Mouse (Mus musculus) liver, adult 2 months (tissue): ENCODE results near the gene Mc3r. TPM values are rescaled to one million over a fixed set of nuclear protein-coding genes. Genes with fewer than 3 reads are reported as not detected.
A peak's percentile ranks its signal among the peaks of the same experiment; 100 is the strongest.

Source experiments
- DNase-seq: peaks from one replicate; pipeline ENCODE4 v3.0.0-alpha.2; 2011; ENCODE audit warnings: low read depth, low spot score; ENCODE audit errors: extremely low read depth
- H3K27ac ChIP-seq: fragments of 200-500 bp; replicated peaks from 2 replicates; pipeline ENCODE4 v1.5.1; 2012; ENCODE audit warnings: low read depth, mild to moderate bottlenecking, control low read depth, inconsistent platforms, low read length; ENCODE audit not compliant: insufficient read depth
- H3K27me3 ChIP-seq: fragments of 200-500 bp; 2 replicates; pipeline ENCODE4 v1.6.1; 2012; ENCODE audit warnings: mild to moderate bottlenecking, moderate library complexity, low read length, inconsistent platforms; ENCODE audit not compliant: control insufficient read depth, insufficient read depth
- H3K36me3 ChIP-seq: fragments of 200-500 bp; 2 replicates; pipeline ENCODE4 v1.6.1; 2012; ENCODE audit warnings: low read length, inconsistent platforms; ENCODE audit not compliant: control insufficient read depth, insufficient read depth
- H3K4me1 ChIP-seq: fragments of 200-500 bp; 2 replicates; pipeline ENCODE4 v1.6.1; 2011; ENCODE audit warnings: low read length; ENCODE audit not compliant: control insufficient read depth, insufficient read depth
- H3K4me3 ChIP-seq: fragments of 200-500 bp; 2 replicates; pipeline ENCODE4 v1.5.1; 2011; ENCODE audit warnings: low read depth, mild to moderate bottlenecking, control low read depth, low read length, moderate library complexity; ENCODE audit not compliant: insufficient read depth
- H3K79me2 ChIP-seq: fragments of 200-500 bp; 2 replicates; pipeline ENCODE4 v1.6.1; 2012; ENCODE audit warnings: inconsistent platforms, mild to moderate bottlenecking, low read length, moderate library complexity; ENCODE audit not compliant: control insufficient read depth, insufficient read depth
- H3K9ac ChIP-seq: fragments of 200-500 bp; 2 replicates; pipeline ENCODE4 v1.6.1; 2012; ENCODE audit warnings: low read depth, mild to moderate bottlenecking, control low read depth, inconsistent platforms, low read length
- CTCF ChIP-seq: fragments of 200-500 bp; IDR thresholded peaks from 2 replicates; pipeline ENCODE4 v1.5.1; 2011; ENCODE audit warnings: low read depth, low read length, control low read depth
- POLR2A ChIP-seq: fragments of 200-500 bp; IDR thresholded peaks from 2 replicates; pipeline ENCODE4 v1.6.1; 2011; ENCODE audit warnings: low read length, control low read depth; ENCODE audit not compliant: insufficient read depth; ENCODE audit errors: extremely low read depth
- WGBS: fragments of 180-500 bp; shearing (Covaris S2); methylation state at CpG from one replicate; pipeline ENCODE4 v1.1.7; 2018; 5-methylcytosine and 5-hydroxymethylcytosine counted together
- polyA plus RNA-seq: library from polyadenylated mRNA; depleted of rRNA; stranded (reverse); fragments of >200 nt; gene quantifications from 2 replicates; pipeline ENCODE4 v1.2.3, GENCODE M21; 2012
- total RNA-seq: library from RNA; depleted of rRNA; stranded (reverse); fragments of >200 nt; gene quantifications from 2 replicates; pipeline ENCODE4 v1.2.3, GENCODE M21; 2014

Mc3r gene
- total and polyA plus RNA-seq, 2 experiments = not detected

GRCm38 (mm10) chr2:172222394-172222785 is 25.9 kb upstream of the Mc3r start:
- WGBS = 42% methylated on average over 6 of the region's 6 CpGs
- Histone ChIP-seq H3K4me1 (no peaks in the 10 kb centered on the region), H3K4me3 (no peak overlapping the region), H3K27me3 (no peaks in the 10 kb centered on the region), H3K9ac (no peak overlapping the region), H3K79me2 (no peaks in the 10 kb centered on the region), H3K36me3 (no peaks in the 10 kb centered on the region), H3K27ac (no peak overlapping the region)
- DNase-seq = no peak
- TF ChIP-seq CTCF (no peak), POLR2A (no peak)

GRCm38 (mm10) chr2:172222891-172223290 is 25.4 kb upstream of the Mc3r start:
- H3K27me3 ChIP-seq = no peaks in the 10 kb centered on the region
- no peak overlapping the region for H3K27ac ChIP-seq
- no peaks in the 10 kb centered on the region for H3K4me1 ChIP-seq
- H3K9ac ChIP-seq = no peak overlapping the region
- H3K79me2 ChIP-seq = no peaks in the 10 kb centered on the region
- no peak for TF ChIP-seq CTCF
- no peak for TF ChIP-seq POLR2A
- no peak overlapping the region for H3K4me3 ChIP-seq
- H3K36me3 ChIP-seq = no peaks in the 10 kb centered on the region
- WGBS = 82% methylated on average over 7 of the region's 7 CpGs
- no peak for DNase-seq

- Histone ChIP-seq H3K27ac (no peak overlapping the region), H3K27me3 (no peaks in the 10 kb centered on the region), H3K4me1 (no peaks in the 10 kb centered on the region), H3K9ac (no peak overlapping the region), H3K4me3 (no peak overlapping the region), H3K79me2 (no peaks in the 10 kb centered on the region), H3K36me3 (no peaks in the 10 kb centered on the region)
- TF ChIP-seq POLR2A = no peak
- no peak for TF ChIP-seq CTCF
- 78% methylated on average over 8 of the region's 8 CpGs for WGBS
- no peak for DNase-seq
Measured at GRCm38 (mm10) chr2:172223451-172224200, 24.7 kb upstream of the Mc3r start.

GRCm38 (mm10) chr2:172226945-172227344 is 21.3 kb upstream of the Mc3r start:
- peak; percentile 7 for DNase-seq
- Histone ChIP-seq H3K4me1 (no peaks in the 10 kb centered on the region), H3K36me3 (no peaks in the 10 kb centered on the region), H3K4me3 (no peak overlapping the region), H3K9ac (no peak overlapping the region), H3K79me2 (no peaks in the 10 kb centered on the region), H3K27me3 (no peaks in the 10 kb centered on the region), H3K27ac (no peak overlapping the region)
- TF ChIP-seq POLR2A = no peak
- peak; percentile 34 for TF ChIP-seq CTCF
- 39% methylated on average over 7 of the region's 7 CpGs for WGBS

- Histone ChIP-seq H3K9ac (no peak overlapping the region), H3K4me1 (no peaks in the 10 kb centered on the region), H3K27ac (no peak overlapping the region), H3K36me3 (no peaks in the 10 kb centered on the region), H3K27me3 (no peaks in the 10 kb centered on the region), H3K79me2 (no peaks in the 10 kb centered on the region), H3K4me3 (no peak overlapping the region)
- DNase-seq = no peak
- 91% methylated on average over 3 of the region's 3 CpGs for WGBS
- TF ChIP-seq CTCF (peak; percentile 19; the same call in 1 of the 2 replicates), POLR2A (no peak)
Measured at GRCm38 (mm10) chr2:172227808-172228207, 20.5 kb upstream of the Mc3r start.

- Histone ChIP-seq H3K36me3 (no peaks in the 10 kb centered on the region), H3K9ac (no peak overlapping the region), H3K4me3 (no peak overlapping the region), H3K27me3 (no peaks in the 10 kb centered on the region), H3K4me1 (no peaks in the 10 kb centered on the region), H3K27ac (no peak overlapping the region), H3K79me2 (no peaks in the 10 kb centered on the region)
- DNase-seq = no peak
- 39% methylated on average over 3 of the region's 3 CpGs for WGBS
- TF ChIP-seq POLR2A (no peak), CTCF (no peak)
Measured at GRCm38 (mm10) chr2:172229190-172229589, 19.1 kb upstream of the Mc3r start.
